Mouse (Mus musculus) central nervous system, embryonic 18 days (tissue): ENCODE measurements around the gene Xrcc6. TPM values are rescaled to one million over a fixed set of nuclear protein-coding genes. Genes with fewer than 3 reads are reported as not detected.

Source experiments
- polyA plus RNA-seq: library from polyadenylated mRNA; depleted of rRNA; stranded (reverse); fragments of >200 nt; gene quantifications from 2 replicates; pipeline ENCODE4 v1.2.3, GENCODE M21; 2012; rRNA removed

The Xrcc6 gene
- 28.8 and 29.4 TPM in 2 replicates for polyA plus RNA-seq

GRCm38 (mm10) chr15:81987646-81988045 is at the start of gene Xrcc6:
Gene Xrcc6, plus strand, starts transcription at chr15:81987835.

GRCm38 (mm10) chr15:81960171-81961077 is 27.2 kb upstream of the Xrcc6 start, which contains the start of gene Pmm1:
Gene Pmm1, minus strand, starts transcription at chr15:81960930.

GRCm38 (mm10) chr15:81980321-81980720 is 7.3 kb upstream of the Xrcc6 start, which contains the start of gene 1700029P11Rik:
Gene 1700029P11Rik, plus strand, starts transcription at chr15:81980540.

GRCm38 (mm10) chr15:82033762-82034161 is 46.1 kb downstream of the Xrcc6 start, which contains the start of gene Desi1:
Gene Desi1, minus strand, starts transcription at chr15:82033862.

GRCm38 (mm10) chr15:82047080-82047883 is 59.6 kb downstream of the Xrcc6 start, which contains the start of gene Snu13:
Gene Snu13, minus strand, starts transcription at chr15:82047598.

GRCm38 (mm10) chr15:82058719-82059201 is 71.1 kb downstream of the Xrcc6 start, which contains the start of gene 4930407I10Rik:
Gene 4930407I10Rik, plus strand, starts transcription at chr15:82059151.

GRCm38 (mm10) chr15:82069898-82070297 is 82.3 kb downstream of the Xrcc6 start, which contains the start of gene Mei1:
Gene Mei1, plus strand, starts transcription at chr15:82069996.

Other genes starting within 250 kb of the Xrcc6 start
- 78.3 and 86.5 TPM in 2 replicates for gene Zc3h7b, start 242.8 kb upstream of the Xrcc6 start, polyA plus RNA-seq
- gene Rangap1, start 242.3 kb upstream of the Xrcc6 start, polyA plus RNA-seq, result 108 and 111 TPM in 2 replicates
- gene Tef, start 185.4 kb upstream of the Xrcc6 start, polyA plus RNA-seq, result 43.3 and 46.3 TPM in 2 replicates
- 11.4 and 13.9 TPM in 2 replicates for gene Tob2, start 129.0 kb upstream of the Xrcc6 start, polyA plus RNA-seq
- gene Phf5a, start 115.9 kb upstream of the Xrcc6 start, polyA plus RNA-seq, result 84.8 and 91.0 TPM in 2 replicates
- 279 and 283 TPM in 2 replicates for gene Aco2, start 115.5 kb upstream of the Xrcc6 start, polyA plus RNA-seq
- 40.8 and 43.1 TPM in 2 replicates for gene Polr3h, start 61.6 kb upstream of the Xrcc6 start, polyA plus RNA-seq
- gene Csdc2, start 51.1 kb upstream of the Xrcc6 start, polyA plus RNA-seq, result 140 and 156 TPM in 2 replicates
- gene Pmm1, start 26.9 kb upstream of the Xrcc6 start, polyA plus RNA-seq, result 144 and 149 TPM in 2 replicates
- not detected in 2 replicates for gene 1700029P11Rik, start 7.3 kb upstream of the Xrcc6 start, polyA plus RNA-seq
- gene Desi1, start 46.0 kb downstream of the Xrcc6 start, polyA plus RNA-seq, result 52.5 and 53.6 TPM in 2 replicates
- gene Snu13, start 59.8 kb downstream of the Xrcc6 start, polyA plus RNA-seq, result 145 and 150 TPM in 2 replicates
- not detected in 2 replicates for gene 4930407I10Rik, start 71.3 kb downstream of the Xrcc6 start, polyA plus RNA-seq
- 0.13 and 0.21 TPM in 2 replicates for gene Mei1, start 82.2 kb downstream of the Xrcc6 start, polyA plus RNA-seq
- 18.4 and 19.4 TPM in 2 replicates for gene Ccdc134, start 140.1 kb downstream of the Xrcc6 start, polyA plus RNA-seq
- gene Srebf2, start 159.3 kb downstream of the Xrcc6 start, polyA plus RNA-seq, result 121 and 141 TPM in 2 replicates
- 2.3 and 2.6 TPM in 2 replicates for gene Shisa8, start 225.0 kb downstream of the Xrcc6 start, polyA plus RNA-seq
- gene Tnfrsf13c, start 236.5 kb downstream of the Xrcc6 start, polyA plus RNA-seq, result 0.39 TPM in 2 replicates